Mouse (Mus musculus): ENCODE data around the gene Kif26a.

The Kif26a gene

GRCm38 (mm10) chr12:112130161-112130860, 15.7 kb upstream of the Kif26a start:
- in situ Hi-C loops (cut with MboI): no loop called here

- in situ Hi-C loops (cut with MboI): no loop called here
Observed at GRCm38 (mm10) chr12:112130957-112131356, 15.1 kb upstream of the Kif26a start.

GRCm38 (mm10) chr12:112140231-112140630, 5.8 kb upstream of the Kif26a start:
- in situ Hi-C loops (cut with MboI): no loop called here

GRCm38 (mm10) chr12:112140745-112141144, 5.3 kb upstream of the Kif26a start:
- in situ Hi-C loops (cut with MboI): no loop called here

- in situ Hi-C loops (cut with MboI): no loop called here
Observed at GRCm38 (mm10) chr12:112141300-112141699, 4.7 kb upstream of the Kif26a start.

- in situ Hi-C loops (cut with MboI): no loop called here
Observed at GRCm38 (mm10) chr12:112143116-112143832, 2.7 kb upstream of the Kif26a start.

GRCm38 (mm10) chr12:112143833-112144201, 2.2 kb upstream of the Kif26a start:
- in situ Hi-C loops (cut with MboI): no loop called here

- in situ Hi-C loops (cut with MboI): no loop called here
Observed at GRCm38 (mm10) chr12:112144377-112145115, 1.5 kb upstream of the Kif26a start.

- in situ Hi-C loops (cut with MboI): no loop called here
Observed at GRCm38 (mm10) chr12:112145211-112145874, 665 bp upstream of the Kif26a start.

- in situ Hi-C loops (cut with MboI): no loop called here
Observed at GRCm38 (mm10) chr12:112147365-112147764, 1.4 kb downstream of the Kif26a start.

- in situ Hi-C loops (cut with MboI): no loop called here
Observed at GRCm38 (mm10) chr12:112150011-112150410, 4.0 kb downstream of the Kif26a start.

- in situ Hi-C loops (cut with MboI): no loop called here
Observed at GRCm38 (mm10) chr12:112151244-112151979, 5.4 kb downstream of the Kif26a start.

GRCm38 (mm10) chr12:112151980-112152362, 6.0 kb downstream of the Kif26a start:
- in situ Hi-C loops (cut with MboI): no loop called here

- in situ Hi-C loops (cut with MboI): no loop called here
Observed at GRCm38 (mm10) chr12:112153597-112153996, 7.6 kb downstream of the Kif26a start.

GRCm38 (mm10) chr12:112154476-112154875, 8.5 kb downstream of the Kif26a start:
- in situ Hi-C loops (cut with MboI): no loop called here

- in situ Hi-C loops (cut with MboI): no loop called here
Observed at GRCm38 (mm10) chr12:112155218-112156051, 9.4 kb downstream of the Kif26a start.

GRCm38 (mm10) chr12:112156804-112157203, 10.8 kb downstream of the Kif26a start:
- in situ Hi-C loops (cut with MboI): no loop called here

GRCm38 (mm10) chr12:112158246-112158645, 12.2 kb downstream of the Kif26a start:
- in situ Hi-C loops (cut with MboI): no loop called here

GRCm38 (mm10) chr12:112158784-112159183, 12.8 kb downstream of the Kif26a start:
- in situ Hi-C loops (cut with MboI): no loop called here

- in situ Hi-C loops (cut with MboI): no loop called here
Observed at GRCm38 (mm10) chr12:112163981-112164839, 18.2 kb downstream of the Kif26a start.

Measured in mature B cell (primary cell).